Mouse (Mus musculus) limb, embryonic 13.5 days (tissue): ENCODE data around the gene Mbnl2. TPM values are rescaled to one million over a fixed set of nuclear protein-coding genes. Genes with fewer than 3 reads are reported as not detected.

ENCODE experiments used
- ATAC-seq: fragments of 200-750 bp; cut with Nextera tagmentation; 2 replicates; pipeline ENCODE4 v1.8.0; 2017; ENCODE audit warnings: low read depth, moderate number of reproducible peaks, moderate TSS enrichment; ENCODE audit not compliant: low FRiP score
- H3K27ac ChIP-seq: fragments of 300-500 bp; sonication (generic); 2 replicates; pipeline ENCODE4 v1.5.1; 2015; ENCODE audit warnings: inconsistent platforms, mild to moderate bottlenecking, moderate library complexity
- H3K27me3 ChIP-seq: fragments of 300-500 bp; sonication (generic); 2 replicates; pipeline ENCODE4 v1.6.1; 2015; ENCODE audit warnings: mild to moderate bottlenecking, inconsistent platforms
- H3K36me3 ChIP-seq: fragments of 300-500 bp; sonication (generic); 2 replicates; pipeline ENCODE4 v1.6.1; 2015; ENCODE audit warnings: inconsistent platforms, mild to moderate bottlenecking, moderate library complexity
- H3K4me1 ChIP-seq: fragments of 300-500 bp; sonication (generic); 2 replicates; pipeline ENCODE4 v1.6.1; 2015; ENCODE audit warnings: inconsistent platforms
- H3K4me2 ChIP-seq: fragments of 300-500 bp; sonication (generic); replicated peaks from 2 replicates; pipeline ENCODE4 v1.6.1; 2015; ENCODE audit warnings: inconsistent platforms, mild to moderate bottlenecking, moderate library complexity
- H3K4me3 ChIP-seq: fragments of 300-500 bp; sonication (generic); 2 replicates; pipeline ENCODE4 v1.5.1; 2015; ENCODE audit warnings: moderate library complexity, mild to moderate bottlenecking, inconsistent platforms
- H3K9ac ChIP-seq: fragments of 300-500 bp; sonication (generic); 2 replicates; pipeline ENCODE4 v1.6.1; 2015; ENCODE audit warnings: mild to moderate bottlenecking, inconsistent platforms
- H3K9me3 ChIP-seq: fragments of 300-500 bp; sonication (generic); 2 replicates; pipeline ENCODE4 v1.6.1; 2016; ENCODE audit warnings: inconsistent platforms
- WGBS: fragments of 180-500 bp; shearing (Covaris S2); methylation state at CpG from one replicate; pipeline ENCODE4 v1.1.7; 2015; 5-methylcytosine and 5-hydroxymethylcytosine counted together
- polyA plus RNA-seq: library from polyadenylated mRNA; unstranded; fragments of >200 nt; fragmentation: Nextera tagmentation; extraction: Ambion mirVana; gene quantifications from 2 replicates; pipeline ENCODE4 v1.2.1, GENCODE M21; 2015

Gene Mbnl2
- polyA plus RNA-seq, 1 experiment from 2014 or later = 127 TPM

GRCm38 (mm10) chr14:120337731-120338462 is 62.4 kb downstream of the Mbnl2 start:
- peaks cover 63% of the 10 kb centered on the region for H3K4me1 ChIP-seq
- H3K9ac ChIP-seq = no peak overlapping the region
- no peaks in the 10 kb centered on the region for H3K9me3 ChIP-seq
- peak overlapping the region; percentile 48; the same call in 1 of the 2 replicates for H3K27ac ChIP-seq
- no peak overlapping the region for H3K4me3 ChIP-seq
- H3K36me3 ChIP-seq = peaks cover 26% of the 10 kb centered on the region
- no peak for ATAC-seq
- peak overlapping the region; percentile 0; the same call in 1 of the 2 replicates for H3K4me2 ChIP-seq
- WGBS = 37% methylated on average over 7 of the region's 7 CpGs
- H3K27me3 ChIP-seq = no peaks in the 10 kb centered on the region

GRCm38 (mm10) chr14:120338706-120339105 is 63.2 kb downstream of the Mbnl2 start:
- Histone ChIP-seq H3K4me1 (peaks cover 55% of the 10 kb centered on the region), H3K4me3 (no peak overlapping the region), H3K27me3 (no peaks in the 10 kb centered on the region), H3K36me3 (peaks cover 23% of the 10 kb centered on the region), H3K4me2 (no peak overlapping the region), H3K9ac (no peak overlapping the region), H3K9me3 (no peaks in the 10 kb centered on the region), H3K27ac (no peak overlapping the region)
- ATAC-seq = no peak
- WGBS = 80% methylated on average over 3 of the region's 3 CpGs

DNA sequence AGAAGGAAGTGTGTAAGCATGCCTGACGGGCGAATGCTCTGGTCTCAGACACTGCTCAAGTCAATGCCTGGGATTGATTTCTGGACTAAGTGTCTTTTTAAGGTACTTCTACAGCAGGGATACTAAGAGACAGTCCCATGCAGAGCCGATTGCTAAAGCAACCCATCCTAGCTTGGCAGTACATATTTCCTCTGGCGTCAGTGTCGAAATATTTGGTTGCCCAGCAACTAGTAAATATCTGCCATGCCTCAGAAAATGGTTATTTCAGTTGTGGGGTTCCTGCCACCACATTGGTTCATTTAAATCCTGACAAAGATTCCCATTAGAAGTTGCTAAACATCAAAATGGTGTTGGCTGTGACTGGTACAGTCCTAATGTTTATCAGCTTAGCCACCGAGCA is 66.4 kb downstream of the Mbnl2 start:
- no peak for ATAC-seq
- Histone ChIP-seq H3K27me3 (no peaks in the 10 kb centered on the region), H3K4me1 (peaks cover 27% of the 10 kb centered on the region), H3K36me3 (peaks cover 42% of the 10 kb centered on the region), H3K9ac (no peak overlapping the region), H3K4me2 (no peak overlapping the region), H3K27ac (no peak overlapping the region), H3K9me3 (peaks cover 6% of the 10 kb centered on the region), H3K4me3 (no peak overlapping the region)
- WGBS = 87% methylated on average over 6 of the region's 6 CpGs

DNA sequence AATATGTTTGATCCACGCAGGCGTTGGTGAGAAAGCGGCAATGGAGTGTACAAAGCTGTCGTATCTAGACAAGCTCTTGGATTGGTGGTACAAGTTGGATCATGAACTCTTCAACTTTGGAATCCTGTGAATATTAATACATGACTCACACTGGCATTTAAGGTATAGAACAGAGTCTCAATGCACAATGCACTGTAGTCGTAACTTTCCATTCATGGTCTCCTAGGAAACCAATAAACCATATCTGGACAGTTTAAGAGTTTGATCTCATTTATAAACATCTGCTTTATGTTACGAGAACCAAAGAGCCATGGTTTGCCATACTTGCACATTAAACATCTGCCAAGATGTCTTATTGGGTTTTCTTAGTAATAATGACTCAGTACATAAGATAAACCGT is 66.9 kb downstream of the Mbnl2 start:
- 71% methylated on average over 7 of the region's 7 CpGs for WGBS
- H3K27ac ChIP-seq = no peak overlapping the region
- H3K4me1 ChIP-seq = peaks cover 23% of the 10 kb centered on the region
- H3K9ac ChIP-seq = no peak overlapping the region
- H3K36me3 ChIP-seq = peaks cover 46% of the 10 kb centered on the region
- H3K9me3 ChIP-seq = peaks cover 8% of the 10 kb centered on the region
- no peaks in the 10 kb centered on the region for H3K27me3 ChIP-seq
- H3K4me3 ChIP-seq = no peak overlapping the region
- no peak overlapping the region for H3K4me2 ChIP-seq
- ATAC-seq = peak; percentile 57

DNA sequence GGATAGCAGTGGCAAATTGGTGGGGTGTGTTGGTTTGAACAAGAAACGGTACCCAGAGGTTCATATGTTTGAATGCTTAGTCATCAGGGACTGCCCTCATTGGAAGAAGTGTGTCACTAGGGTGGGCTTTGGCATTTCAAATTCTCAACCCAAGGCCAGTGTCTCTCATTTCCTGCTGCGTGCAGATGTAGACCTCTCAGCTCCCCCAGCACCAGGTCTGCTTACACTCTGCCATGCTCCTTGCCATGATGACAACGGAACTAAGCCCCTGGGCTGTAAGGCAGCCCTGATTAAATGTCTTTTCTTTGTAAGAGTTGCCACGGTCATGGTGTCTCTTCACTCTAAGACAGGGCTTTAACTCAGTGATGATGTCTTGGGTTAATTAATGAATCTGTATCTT is 69.2 kb downstream of the Mbnl2 start:
- Histone ChIP-seq H3K4me3 (no peak overlapping the region), H3K4me2 (no peak overlapping the region), H3K9me3 (peaks cover 8% of the 10 kb centered on the region), H3K4me1 (peaks cover 9% of the 10 kb centered on the region), H3K27ac (no peak overlapping the region), H3K27me3 (no peaks in the 10 kb centered on the region), H3K9ac (no peak overlapping the region), H3K36me3 (peaks cover 67% of the 10 kb centered on the region)
- 92% methylated on average over 4 of the region's 4 CpGs for WGBS
- ATAC-seq = no peak

DNA sequence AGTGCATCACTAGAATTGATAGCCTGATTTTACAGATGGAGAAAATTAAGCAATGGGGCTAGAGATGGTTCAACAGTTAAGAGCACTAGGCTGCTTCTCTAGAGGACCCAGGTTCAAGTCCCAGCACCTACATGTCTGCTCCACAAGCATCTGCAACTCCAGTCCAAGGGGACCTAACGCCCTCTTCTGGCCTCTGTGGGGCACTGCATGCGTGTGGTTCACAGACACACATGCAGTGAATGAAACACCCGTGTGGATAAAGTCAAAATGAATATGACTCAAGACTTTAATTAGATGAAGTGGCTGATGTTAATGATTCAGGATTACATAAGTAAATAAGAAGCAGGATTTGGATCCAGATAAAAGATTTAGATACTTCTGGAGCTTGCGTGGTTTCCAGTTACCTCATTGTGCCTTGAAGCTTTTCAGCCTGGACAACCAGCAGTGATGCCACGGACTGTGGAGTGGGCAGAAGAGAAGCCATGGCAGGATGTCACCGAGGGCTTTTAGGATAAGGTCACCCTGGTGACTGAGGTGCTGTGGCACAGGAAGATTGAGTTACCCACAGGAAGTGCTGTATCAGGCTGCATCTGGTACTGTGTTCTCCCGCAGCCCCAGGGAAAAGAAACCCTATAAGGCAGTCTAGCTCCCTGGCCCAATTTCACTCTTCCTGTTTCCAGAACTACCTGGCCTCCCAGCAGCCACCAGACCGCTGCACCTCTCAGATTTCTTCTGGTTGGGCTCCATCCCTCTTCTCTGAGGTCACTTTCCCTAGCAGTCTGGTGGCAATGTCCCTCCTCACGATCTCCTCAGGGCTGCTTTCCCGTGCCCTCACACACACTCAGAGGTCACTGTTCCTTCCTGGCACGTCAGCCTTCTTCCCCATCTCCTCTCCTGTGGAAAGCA is 72.2 kb downstream of the Mbnl2 start:
- Histone ChIP-seq H3K4me2 (no peak overlapping the region), H3K36me3 (peaks cover 53% of the 10 kb centered on the region), H3K4me1 (peaks cover 11% of the 10 kb centered on the region), H3K9me3 (peaks cover 8% of the 10 kb centered on the region), H3K27me3 (no peaks in the 10 kb centered on the region), H3K27ac (no peak overlapping the region), H3K4me3 (no peak overlapping the region), H3K9ac (no peak overlapping the region)
- WGBS = 75% methylated on average over 11 of the region's 11 CpGs
- ATAC-seq = no peak

- H3K9ac ChIP-seq = no peak overlapping the region
- no peak overlapping the region for H3K27ac ChIP-seq
- 91% methylated on average over 4 of the region's 4 CpGs for WGBS
- H3K27me3 ChIP-seq = no peaks in the 10 kb centered on the region
- no peak overlapping the region for H3K4me2 ChIP-seq
- H3K9me3 ChIP-seq = peaks cover 8% of the 10 kb centered on the region
- peaks cover 28% of the 10 kb centered on the region for H3K4me1 ChIP-seq
- no peak overlapping the region for H3K4me3 ChIP-seq
- ATAC-seq = no peak
- peaks cover 47% of the 10 kb centered on the region for H3K36me3 ChIP-seq
Measured at GRCm38 (mm10) chr14:120349332-120349731, 73.9 kb downstream of the Mbnl2 start.

GRCm38 (mm10) chr14:120352136-120352843 is 76.8 kb downstream of the Mbnl2 start:
- no peaks in the 10 kb centered on the region for H3K9me3 ChIP-seq
- H3K9ac ChIP-seq = no peak overlapping the region
- no peak overlapping the region for H3K4me3 ChIP-seq
- no peak overlapping the region for H3K4me2 ChIP-seq
- H3K4me1 ChIP-seq = peaks cover 46% of the 10 kb centered on the region
- ATAC-seq = no peak
- no peaks in the 10 kb centered on the region for H3K27me3 ChIP-seq
- H3K27ac ChIP-seq = peak overlapping the region; percentile 86
- 72% methylated on average over 14 of the region's 14 CpGs for WGBS
- H3K36me3 ChIP-seq = peaks cover 23% of the 10 kb centered on the region

GRCm38 (mm10) chr14:120353211-120353610 is 77.7 kb downstream of the Mbnl2 start:
- Histone ChIP-seq H3K4me1 (peaks cover 46% of the 10 kb centered on the region), H3K9ac (no peak overlapping the region; the same call in 1 of the 2 replicates), H3K9me3 (no peaks in the 10 kb centered on the region), H3K4me3 (no peak overlapping the region), H3K27me3 (no peaks in the 10 kb centered on the region), H3K36me3 (peaks cover 20% of the 10 kb centered on the region), H3K27ac (peak overlapping the region; percentile 86), H3K4me2 (0 out of 2 replicates have a peak overlapping the region, but pooled peaks have one; percentile 14)
- 53% methylated on average over 11 of the region's 11 CpGs for WGBS
- ATAC-seq = no peak

- Histone ChIP-seq H3K36me3 (peaks cover 21% of the 10 kb centered on the region), H3K4me1 (peaks cover 46% of the 10 kb centered on the region), H3K4me3 (no peak overlapping the region), H3K27me3 (no peaks in the 10 kb centered on the region), H3K27ac (peak overlapping the region; percentile 86), H3K4me2 (peak overlapping the region; percentile 51), H3K9me3 (no peaks in the 10 kb centered on the region), H3K9ac (no peak overlapping the region)
- ATAC-seq = no peak; the same call in 1 of the 2 replicates
- 35% methylated on average over 6 of the region's 6 CpGs for WGBS
Measured at GRCm38 (mm10) chr14:120354595-120354994, 79.1 kb downstream of the Mbnl2 start.

DNA sequence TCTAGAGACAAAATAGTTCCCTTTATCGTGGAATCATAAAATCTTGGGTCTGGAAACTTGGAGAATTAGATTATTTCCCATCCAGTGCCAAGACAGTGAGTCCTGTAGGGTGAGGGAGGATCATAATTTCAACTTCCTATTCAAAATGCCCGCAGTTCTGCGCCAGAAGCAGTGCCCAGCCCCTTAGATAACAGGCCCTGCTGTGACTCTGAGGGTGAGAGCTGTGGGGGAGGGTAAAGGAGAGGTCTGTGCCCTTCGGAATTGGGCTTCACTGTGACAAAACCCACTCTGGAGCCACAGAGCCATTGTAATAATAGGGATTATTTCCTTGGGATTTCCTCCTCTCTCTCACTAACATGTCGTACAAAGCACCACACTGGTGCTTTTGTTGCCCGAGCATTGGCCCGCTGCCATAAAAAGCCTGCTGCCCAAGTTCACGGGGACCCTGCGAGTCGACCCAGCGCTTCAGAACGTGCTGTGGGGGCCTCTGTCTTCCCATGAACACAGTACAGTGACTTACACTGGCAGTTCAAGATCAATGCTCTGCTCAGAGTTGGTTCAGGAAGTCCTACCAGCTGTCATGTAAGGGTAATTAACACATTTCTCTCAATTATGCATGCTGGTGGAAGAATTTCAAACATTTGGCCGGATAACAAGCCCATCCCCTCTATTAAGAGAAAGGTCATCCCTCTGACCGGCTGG is 79.7 kb downstream of the Mbnl2 start:
- H3K4me3 ChIP-seq = 0 out of 2 replicates have a peak overlapping the region, but pooled peaks have one; percentile 0
- ATAC-seq = peak; percentile 70
- peaks cover 21% of the 10 kb centered on the region for H3K36me3 ChIP-seq
- 24% methylated on average over 14 of the region's 14 CpGs for WGBS
- peak overlapping the region; percentile 86 for H3K27ac ChIP-seq
- peaks cover 46% of the 10 kb centered on the region for H3K4me1 ChIP-seq
- no peaks in the 10 kb centered on the region for H3K27me3 ChIP-seq
- peak overlapping the region; percentile 45 for H3K9ac ChIP-seq
- peak overlapping the region; percentile 51 for H3K4me2 ChIP-seq
- H3K9me3 ChIP-seq = no peaks in the 10 kb centered on the region
